Mouse (Mus musculus): ENCODE data around the gene Oscp1.

DNA sequence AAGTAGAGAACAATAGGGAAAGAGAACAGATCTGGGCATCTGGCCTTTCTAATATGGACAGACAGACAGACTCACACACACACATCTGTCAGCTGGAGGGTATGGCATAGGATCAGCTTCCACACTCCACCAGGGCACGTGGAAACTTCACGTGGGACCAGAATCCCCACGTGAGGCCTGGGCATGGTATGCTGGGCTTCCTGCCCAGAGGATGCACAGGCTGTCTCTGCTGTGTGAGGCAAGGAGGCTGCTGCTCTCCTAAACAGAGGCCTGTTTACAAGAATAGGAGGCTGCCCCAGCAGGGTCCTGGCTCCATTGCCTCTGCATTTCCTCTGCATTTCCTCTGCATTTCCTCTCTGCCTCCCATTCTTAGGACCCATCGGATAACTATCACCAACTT is 76.3 kb downstream of the Oscp1 start:
- TF ChIP-seq CTCF (IDR thresholded peaks at IDR 0.05) (no peak), EP300 (IDR thresholded peaks at IDR 0.05) (no peak)
